Mouse (Mus musculus) urinary bladder, postnatal 25 days (tissue): Measurements from ENCODE around the gene Stard13.

Experiments
- DNase-seq: peaks from one replicate; pipeline ENCODE4 v3.0.0; 2022; ENCODE audit warnings: low spot score

Stard13 gene

DNA sequence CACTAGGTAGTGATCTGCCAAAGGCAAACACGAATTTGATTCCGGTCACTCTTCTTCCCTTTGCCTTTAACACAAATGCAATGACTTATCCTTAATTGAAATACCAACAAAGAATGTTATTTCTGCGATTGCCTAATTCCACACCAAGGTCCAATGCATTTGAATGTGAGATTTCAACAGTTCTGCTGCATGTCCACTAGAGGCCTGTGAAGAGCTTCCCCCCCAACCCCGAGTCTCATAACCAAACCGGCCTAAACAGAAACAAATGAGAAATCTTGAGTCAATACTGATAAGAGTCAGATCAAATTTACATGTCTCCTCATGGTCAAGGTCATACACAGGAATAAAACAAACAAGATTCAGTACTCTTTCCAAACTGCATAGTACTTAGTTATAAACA, 91.4 kb downstream of the Stard13 start:
- DNase-seq = no peak

- DNase-seq = no peak
Observed at GRCm38 (mm10) chr5:151137901-151138300, 95.7 kb downstream of the Stard13 start.

DNA sequence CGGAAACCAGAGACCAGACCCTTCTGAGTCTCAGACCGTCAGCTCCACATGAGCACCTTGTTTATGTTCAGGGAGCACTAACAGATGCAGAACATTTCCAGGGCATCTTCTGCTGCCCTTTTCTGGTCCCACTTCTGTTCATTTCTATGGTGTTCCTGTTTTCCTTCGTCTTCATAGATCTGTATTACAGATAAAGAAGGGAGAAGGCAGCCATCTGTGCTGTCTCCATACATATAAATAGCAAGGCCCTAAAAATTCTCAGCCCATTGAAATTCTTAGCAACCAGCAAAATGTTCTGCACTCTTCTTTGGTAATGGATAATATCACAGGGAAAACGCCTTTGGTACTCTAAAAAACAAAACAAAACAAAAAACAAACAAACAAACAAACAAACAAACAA, 96.3 kb downstream of the Stard13 start:
- DNase-seq = no peak

DNA sequence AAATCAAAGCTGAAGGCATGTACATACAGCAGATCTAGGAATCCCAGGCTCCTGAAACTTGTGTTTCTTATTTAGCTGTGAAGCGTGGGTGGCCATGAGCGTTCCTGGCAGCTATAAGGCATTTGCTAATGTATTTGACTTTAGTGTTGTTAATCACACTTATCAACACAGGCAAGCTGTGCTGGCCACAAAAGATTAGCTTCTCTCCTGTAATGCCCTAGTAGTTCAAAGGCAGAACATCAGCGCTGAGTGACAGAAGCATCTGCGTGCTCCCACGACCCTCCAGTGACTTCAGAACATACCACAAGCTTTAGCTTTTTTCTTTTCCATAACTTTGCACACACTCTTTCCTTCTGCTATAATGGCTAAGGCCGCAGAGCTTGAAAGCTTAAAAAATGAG, 97.7 kb downstream of the Stard13 start:
- no peak for DNase-seq

- DNase-seq = no peak
Observed at GRCm38 (mm10) chr5:151135078-151135826, 98.4 kb downstream of the Stard13 start.

DNA sequence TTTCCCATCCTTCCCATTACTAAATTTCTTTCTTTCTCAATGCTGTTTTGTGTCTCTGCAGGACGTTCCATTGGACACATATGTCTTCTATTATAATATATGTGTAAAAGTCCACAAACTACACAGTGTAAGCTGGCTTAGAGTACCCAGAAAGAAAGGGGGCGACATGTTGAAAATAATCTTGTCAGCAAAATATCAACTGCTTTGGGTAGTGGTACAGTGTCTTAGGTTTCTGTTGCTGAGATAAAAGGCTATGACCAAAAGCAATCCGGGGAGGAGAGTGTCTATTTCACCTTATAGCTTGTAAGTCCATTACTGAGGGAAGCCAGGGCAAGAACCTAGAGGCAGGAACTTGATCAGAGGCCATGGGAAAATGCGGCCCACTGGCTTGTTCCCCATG, 99.4 kb downstream of the Stard13 start:
- no peak for DNase-seq

DNA sequence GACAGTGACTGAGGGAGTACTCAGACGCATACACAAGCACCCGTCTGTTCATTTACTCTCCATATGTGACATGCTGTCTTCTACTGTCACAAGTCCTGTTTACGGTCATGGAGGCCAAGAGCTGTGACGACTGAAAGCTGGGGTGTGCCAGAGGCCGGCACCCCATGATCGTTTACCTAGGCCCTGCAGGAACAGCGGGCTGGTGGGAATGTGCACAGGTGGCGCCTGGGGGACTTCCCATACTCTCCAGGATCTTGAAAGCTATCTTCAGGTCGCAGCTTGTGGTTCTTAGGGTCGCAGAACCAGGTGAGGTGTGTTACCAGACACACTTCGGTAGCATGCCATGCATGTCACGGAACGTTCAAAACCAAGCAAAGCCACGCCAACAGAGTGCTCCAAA, 99.9 kb downstream of the Stard13 start:
- no peak for DNase-seq

DNA sequence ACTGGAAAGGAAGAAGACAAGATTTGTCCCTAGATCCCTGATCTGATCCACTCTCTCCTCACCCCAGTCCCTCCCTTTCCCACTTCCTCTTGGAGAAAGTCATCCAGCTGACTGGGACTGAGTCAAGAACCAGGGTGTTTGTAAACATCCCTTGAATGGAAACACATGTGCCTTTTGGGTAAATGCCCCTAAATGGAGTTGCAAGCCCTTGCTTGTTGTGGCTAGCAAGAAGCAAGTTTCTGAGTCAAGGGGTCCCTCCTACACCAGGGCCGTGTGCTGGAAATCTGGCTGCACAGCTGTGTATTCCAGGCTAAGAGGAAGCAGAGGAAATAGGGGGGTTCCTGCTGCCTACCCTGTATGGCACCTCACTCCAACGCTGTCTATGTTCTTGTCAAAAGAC, 103.9 kb downstream of the Stard13 start:
- DNase-seq = no peak

GRCm38 (mm10) chr5:151127298-151127717, 106.3 kb downstream of the Stard13 start:
- no peak for DNase-seq

DNA sequence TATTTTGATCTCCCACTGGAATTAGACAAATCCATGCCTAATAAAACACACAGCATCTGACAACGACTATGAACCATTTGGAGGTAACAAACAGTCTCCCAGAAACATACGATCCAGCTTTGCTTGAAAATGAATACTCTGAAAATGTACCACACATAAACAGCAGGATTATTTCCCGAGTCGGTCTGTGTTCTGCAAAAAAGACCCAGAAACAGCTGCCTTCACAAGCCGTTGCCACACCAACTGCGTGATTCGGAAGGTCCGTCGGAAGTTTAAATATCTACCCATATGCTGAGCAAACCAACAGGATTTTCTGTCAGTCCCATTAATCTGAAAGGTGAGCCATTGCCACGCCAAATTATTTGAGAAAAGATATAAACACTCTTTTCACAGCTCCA, 107.0 kb downstream of the Stard13 start:
- DNase-seq = no peak

DNA sequence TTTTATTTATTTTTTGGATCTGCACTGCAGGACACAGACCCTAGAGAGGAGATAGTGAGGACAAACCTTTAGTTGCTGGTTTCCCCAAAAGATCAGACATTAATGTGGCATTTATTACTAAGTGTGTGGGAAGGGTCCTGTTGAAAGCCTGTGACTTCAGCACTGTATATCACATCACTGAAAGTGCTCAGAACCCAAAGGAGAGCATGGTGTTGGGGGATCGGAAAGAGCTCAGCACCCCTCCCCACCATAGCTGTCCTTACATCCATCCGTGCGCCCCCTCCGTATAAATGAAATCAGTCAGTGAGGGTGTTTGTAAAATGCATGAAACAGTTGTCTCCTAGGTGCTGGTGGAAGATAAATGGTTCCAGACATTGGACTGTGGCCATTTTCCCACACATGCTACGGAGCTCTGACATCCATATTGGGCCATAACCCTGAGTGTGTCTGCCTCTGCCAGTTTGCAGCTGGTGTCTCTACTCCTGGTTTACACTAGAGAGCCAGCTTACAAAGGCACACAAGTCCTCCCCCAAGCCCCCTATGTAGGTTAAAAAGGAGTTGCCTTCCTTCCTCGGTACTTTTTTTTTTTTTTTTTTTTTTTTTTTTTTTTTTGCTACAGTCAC, 107.5 kb downstream of the Stard13 start:
- no peak for DNase-seq

DNA sequence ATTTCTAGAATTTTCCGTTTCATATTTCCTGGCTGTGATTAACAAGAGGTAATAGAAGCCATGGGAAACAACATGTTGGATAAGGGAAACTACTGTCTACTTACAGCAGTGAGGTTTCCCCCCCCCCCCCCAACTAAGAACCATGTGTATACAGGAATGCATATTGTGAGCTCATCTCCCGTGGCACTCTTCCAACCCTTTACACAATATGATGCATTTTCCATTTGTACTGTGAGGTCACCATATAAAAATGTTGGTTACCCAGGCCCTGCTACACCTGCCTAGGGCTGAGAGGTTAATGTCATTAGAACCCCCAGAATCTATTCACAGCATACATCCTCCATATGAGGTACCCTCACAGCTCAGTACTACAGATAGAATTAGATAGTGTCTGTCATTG, 115.8 kb downstream of the Stard13 start:
- no peak for DNase-seq

DNA sequence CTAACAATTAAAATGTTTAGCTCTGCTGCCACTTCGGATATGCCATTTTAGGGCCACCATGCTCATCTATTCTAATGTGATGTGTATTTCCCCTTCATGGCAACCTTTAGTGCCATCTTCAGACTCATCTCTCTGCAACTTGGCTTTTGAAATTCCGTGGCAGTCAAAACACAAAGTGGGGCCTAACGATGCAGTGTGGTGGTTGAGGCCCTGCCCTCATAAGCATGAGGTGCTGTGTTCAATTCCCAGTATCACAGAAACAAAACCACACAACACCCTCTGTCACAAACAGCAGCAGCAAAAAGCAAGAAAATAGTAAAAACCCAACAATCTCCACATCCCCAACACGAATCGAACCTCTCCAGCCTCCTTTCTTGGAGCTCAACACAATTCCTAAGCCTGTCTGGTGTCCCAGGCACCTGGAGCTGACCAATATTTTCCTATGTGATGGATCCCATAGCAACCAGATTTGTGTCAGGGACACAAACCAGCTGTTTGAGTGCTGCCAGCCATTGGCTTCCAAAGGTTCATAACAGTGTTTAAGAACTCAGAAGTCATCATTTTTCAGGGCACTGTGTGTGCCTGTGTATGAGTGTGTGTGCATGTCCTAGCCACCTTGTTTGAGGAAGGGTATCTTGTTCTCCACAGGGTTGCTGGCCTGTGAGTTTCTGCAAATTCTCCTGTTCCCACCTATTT, 117.3 kb downstream of the Stard13 start:
- no peak for DNase-seq

DNA sequence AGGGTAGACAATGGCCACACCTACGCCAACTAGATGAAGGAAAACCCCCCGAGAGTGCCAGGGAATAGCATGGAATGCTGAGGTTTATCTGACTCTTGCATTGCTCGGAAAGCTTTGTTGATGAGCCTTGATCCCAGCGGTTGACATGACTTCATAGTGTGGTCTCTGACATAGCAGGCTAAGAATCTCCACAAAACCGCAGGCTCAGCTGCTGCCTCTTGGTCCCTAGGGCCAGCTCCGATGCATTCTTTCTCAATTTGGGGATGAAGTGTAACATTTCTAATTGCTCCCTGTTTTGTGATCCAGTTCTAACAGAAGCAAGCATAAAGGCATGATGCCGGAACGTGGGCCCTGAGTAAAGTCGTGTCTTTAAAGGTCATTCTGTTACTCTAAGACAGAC, 120.9 kb downstream of the Stard13 start:
- no peak for DNase-seq

GRCm38 (mm10) chr5:151111080-151111871, 122.4 kb downstream of the Stard13 start:
- no peak for DNase-seq

DNA sequence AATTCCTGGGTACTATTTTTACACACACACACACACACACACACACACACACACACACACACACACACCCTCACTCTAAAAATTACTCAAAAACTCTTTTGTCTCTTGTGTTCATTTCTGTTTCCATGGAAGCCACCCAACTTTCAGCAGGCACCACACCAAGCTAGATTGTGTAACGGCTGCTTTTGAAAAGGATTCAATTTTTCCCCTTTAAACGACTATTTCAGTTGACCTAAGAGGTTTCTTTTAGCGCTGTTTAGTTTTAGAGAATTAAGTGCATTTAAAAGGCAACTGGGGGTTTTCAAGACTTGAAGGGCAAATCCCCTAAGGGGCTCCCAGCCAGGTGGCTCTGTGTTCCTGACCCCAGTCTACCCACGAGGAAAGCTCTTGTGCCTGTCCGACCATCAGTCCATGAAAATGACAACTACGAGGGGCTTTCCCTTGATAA, 123.2 kb downstream of the Stard13 start:
- no peak for DNase-seq

DNA sequence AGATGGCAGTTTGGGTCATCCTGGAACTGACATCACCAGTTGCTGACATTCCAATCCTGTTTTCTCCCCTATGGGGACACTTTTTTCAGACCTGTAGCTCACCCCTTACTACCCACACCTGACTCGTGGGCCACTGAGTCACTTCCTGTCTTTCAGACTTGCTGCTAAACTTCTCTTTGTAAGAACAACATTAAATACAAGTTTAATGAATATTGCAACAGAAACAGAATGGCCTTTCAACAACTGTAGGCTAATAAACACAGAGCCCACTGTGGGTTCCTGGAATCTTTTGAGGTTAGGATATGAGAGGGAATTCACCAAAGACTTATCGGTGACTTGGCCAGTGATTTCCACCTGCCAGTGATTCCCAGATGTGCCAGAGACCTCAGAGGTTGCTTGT, 123.8 kb downstream of the Stard13 start:
- DNase-seq = no peak

DNA sequence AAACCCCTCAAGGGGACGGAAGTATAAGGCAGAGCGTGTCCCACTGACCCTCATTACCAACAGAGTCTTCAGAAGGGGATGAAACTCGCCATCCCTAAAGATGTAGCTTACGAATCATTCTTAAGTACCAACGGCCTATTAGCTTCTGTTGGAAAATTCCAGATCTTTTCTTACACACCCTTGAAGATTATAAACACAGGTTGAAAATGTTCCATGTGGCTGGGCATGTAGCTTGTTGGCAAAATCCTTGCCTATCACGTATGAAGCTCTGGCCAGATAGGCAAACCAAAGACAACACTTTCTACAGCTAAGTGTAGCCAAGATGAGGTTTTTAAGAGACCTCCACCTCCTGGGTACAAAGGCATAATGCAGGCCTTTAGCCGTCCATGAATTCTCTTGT, 124.7 kb downstream of the Stard13 start:
- no peak for DNase-seq

DNA sequence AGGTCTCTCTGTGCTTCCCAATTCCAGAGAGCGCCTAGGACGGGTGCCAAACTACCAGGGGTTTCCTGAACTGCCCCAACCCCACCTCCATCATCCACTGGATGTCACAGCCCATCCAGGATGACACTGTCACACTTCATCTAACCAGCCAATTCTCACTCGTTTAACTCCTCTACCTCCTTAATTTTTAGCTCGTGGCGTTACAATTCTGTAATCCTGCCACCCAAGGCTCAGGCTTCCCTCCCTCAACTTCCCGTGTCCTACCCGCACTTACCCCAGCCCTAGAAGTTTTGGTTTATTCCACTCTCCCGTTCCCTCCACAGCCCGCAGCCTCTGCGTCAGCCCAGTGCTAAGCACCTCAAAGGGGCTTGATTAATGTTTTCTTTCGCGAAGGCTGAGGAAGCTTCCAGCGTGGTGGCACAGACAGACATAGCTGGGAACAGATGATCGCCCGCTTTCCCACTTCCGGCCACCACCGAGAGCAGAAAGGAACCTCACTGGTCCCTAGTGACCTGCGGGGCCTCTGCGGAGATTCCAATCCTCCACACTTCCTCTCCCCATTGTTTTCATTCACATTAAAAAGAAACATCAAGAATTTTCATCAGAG, 125.2 kb downstream of the Stard13 start:
- no peak for DNase-seq

DNA sequence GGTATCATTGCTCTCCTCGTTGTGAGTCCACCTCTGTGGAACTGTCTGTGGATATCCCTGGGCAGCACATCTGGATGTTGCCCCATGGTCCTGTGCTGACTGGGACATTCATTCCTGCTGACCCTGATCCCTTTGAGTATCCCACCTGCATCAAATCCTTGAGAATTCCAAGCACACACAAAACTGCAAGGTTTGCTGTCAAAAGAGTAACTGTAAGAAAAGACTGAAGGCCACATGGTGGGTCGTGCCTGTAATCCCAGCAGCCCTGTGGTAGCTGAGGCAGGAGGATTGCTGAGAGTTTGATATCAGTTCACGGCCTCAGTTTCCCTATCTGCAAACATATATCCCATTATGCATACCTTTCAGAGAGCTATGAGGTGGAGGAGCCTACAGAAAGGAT, 126.8 kb downstream of the Stard13 start:
- DNase-seq = no peak

- DNase-seq = no peak
Observed at GRCm38 (mm10) chr5:151105054-151105971, 128.3 kb downstream of the Stard13 start.
